Mouse (Mus musculus): ENCODE measurements at regions not wholly inside any gene's neighbourhood (a gene's known extent, or its start where the extent isn't known, plus 50 kb on each side); places are given as distances from the start of the nearest gene placed in this dataset.

GRCm38 (mm10) chr7:84749434-84750301 lies 59.9 kb upstream of the Zfand6 start:
- TF ChIP-seq CTCF (IDR thresholded peaks at IDR 0.05; ENCODE audit: insufficient read depth, low read length) (peak; percentile 40; the same call in 1 of the 2 replicates), POLR2A (IDR thresholded peaks at IDR 0.05; ENCODE audit: borderline replicate concordance, extremely low read depth, low read depth, low read length) (no peak)
